Mouse (Mus musculus) layer of hippocampus, adult 6 months (tissue): Measurements from ENCODE around the gene Negr1. TPM values are rescaled to one million over a fixed set of nuclear protein-coding genes. Genes with fewer than 3 reads are reported as not detected.

Source experiments
- long read RNA-seq, 2 experiments: library from polyadenylated mRNA; unstranded; transcript quantifications; one replicate each; pipeline ENCODE4 v2.0.0; 2019 to 2020
- polyA plus RNA-seq: library from polyadenylated mRNA; unstranded; fragments of <200 nt; fragmentation: Nextera tagmentation; gene quantifications from 2 replicates; pipeline ENCODE4 v1.2.3, GENCODE M21; 2021

The Negr1 gene
- 26.5 and 28.4 TPM in 2 replicates for polyA plus RNA-seq
- long read RNA-seq, experiment 1, partial matches to known transcripts: 28 of 38 reads
- long read RNA-seq, experiment 1, other reads (novel, unspliced or antisense): 10 of 38 reads
- long read RNA-seq, experiment 2, partial matches to known transcripts: 92 of 106 reads
- long read RNA-seq, experiment 2, other reads (novel, unspliced or antisense): 14 of 106 reads

GRCm38 (mm10) chr3:156561524-156562423, at the start of gene Negr1:
Gene Negr1 (plus strand): TSS chr3:156561794.

